Mouse (Mus musculus): Measurements from ENCODE around the gene Hmg20a. TPM values are rescaled to one million over a fixed set of nuclear protein-coding genes. Genes with fewer than 3 reads are reported as not detected.

The Hmg20a gene
- polyA plus RNA-seq, 1 experiment = 0.26 TPM

DNA sequence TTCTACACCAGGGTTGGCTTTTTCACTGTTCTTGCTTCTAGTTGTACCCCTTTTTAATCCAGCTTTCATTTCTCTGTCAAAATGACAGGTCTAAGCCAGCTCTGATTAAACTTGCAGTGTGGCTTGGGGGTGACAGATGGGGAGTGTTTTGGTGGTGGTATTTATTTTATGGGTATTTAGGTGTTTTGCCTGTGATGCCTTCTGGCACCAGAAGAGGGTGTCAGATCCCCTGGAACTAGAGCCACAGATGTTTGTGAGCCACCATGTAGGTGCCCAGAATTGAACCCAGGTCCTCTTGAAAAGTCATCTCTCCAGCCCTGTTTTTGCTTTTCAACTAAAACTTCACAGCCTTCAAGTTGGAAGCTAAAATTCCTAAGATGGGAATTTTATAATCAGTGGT, 4.1 kb upstream of the Hmg20a start:
- Histone ChIP-seq H3K4me3 (replicated peaks) (no peak overlapping the region), H3K36me3 (ENCODE audit: control insufficient read depth) (no peaks in the 10 kb centered on the region), H3K4me1 (ENCODE audit: control insufficient read depth) (peaks cover 32% of the 10 kb centered on the region), H3K9me3 (ENCODE audit: control insufficient read depth, low read length) (no peaks in the 10 kb centered on the region), H3K27me3 (ENCODE audit: control insufficient read depth) (no peaks in the 10 kb centered on the region)
- TF ChIP-seq TAL1 (IDR thresholded peaks at IDR 0.05; ENCODE audit: low read length) (no peak), GATA1 (IDR thresholded peaks at IDR 0.05; ENCODE audit: low read length) (no peak)

- TF ChIP-seq GATA1 (IDR thresholded peaks at IDR 0.05; ENCODE audit: low read length) (no peak), TAL1 (IDR thresholded peaks at IDR 0.05; ENCODE audit: low read length) (no peak)
- Histone ChIP-seq H3K36me3 (ENCODE audit: control insufficient read depth) (no peaks in the 10 kb centered on the region), H3K4me3 (replicated peaks) (no peak overlapping the region)
Measured at GRCm38 (mm10) chr9:56415393-56415792, 3.0 kb upstream of the Hmg20a start.

GRCm38 (mm10) chr9:56415935-56416607, 2.3 kb upstream of the Hmg20a start:
- no peak overlapping the region for H3K4me3 ChIP-seq (replicated peaks)
- H3K9me3 ChIP-seq (ENCODE audit: control insufficient read depth, low read length) = no peaks in the 10 kb centered on the region
- H3K4me1 ChIP-seq (ENCODE audit: control insufficient read depth) = peaks cover 41% of the 10 kb centered on the region
- no peaks in the 10 kb centered on the region for H3K27me3 ChIP-seq (ENCODE audit: control insufficient read depth)
- no peak for TF ChIP-seq TAL1 (IDR thresholded peaks at IDR 0.05; ENCODE audit: low read length)
- TF ChIP-seq GATA1 (IDR thresholded peaks at IDR 0.05; ENCODE audit: low read length) = no peak
- no peaks in the 10 kb centered on the region for H3K36me3 ChIP-seq (ENCODE audit: control insufficient read depth)

More at GRCm38 (mm10) chr9:56415393-56415792, 3.0 kb upstream of the Hmg20a start:
- Histone ChIP-seq H3K9me3 (ENCODE audit: control insufficient read depth, low read length) (no peaks in the 10 kb centered on the region), H3K4me1 (ENCODE audit: control insufficient read depth) (peaks cover 38% of the 10 kb centered on the region), H3K27me3 (ENCODE audit: control insufficient read depth) (no peaks in the 10 kb centered on the region)

DNA sequence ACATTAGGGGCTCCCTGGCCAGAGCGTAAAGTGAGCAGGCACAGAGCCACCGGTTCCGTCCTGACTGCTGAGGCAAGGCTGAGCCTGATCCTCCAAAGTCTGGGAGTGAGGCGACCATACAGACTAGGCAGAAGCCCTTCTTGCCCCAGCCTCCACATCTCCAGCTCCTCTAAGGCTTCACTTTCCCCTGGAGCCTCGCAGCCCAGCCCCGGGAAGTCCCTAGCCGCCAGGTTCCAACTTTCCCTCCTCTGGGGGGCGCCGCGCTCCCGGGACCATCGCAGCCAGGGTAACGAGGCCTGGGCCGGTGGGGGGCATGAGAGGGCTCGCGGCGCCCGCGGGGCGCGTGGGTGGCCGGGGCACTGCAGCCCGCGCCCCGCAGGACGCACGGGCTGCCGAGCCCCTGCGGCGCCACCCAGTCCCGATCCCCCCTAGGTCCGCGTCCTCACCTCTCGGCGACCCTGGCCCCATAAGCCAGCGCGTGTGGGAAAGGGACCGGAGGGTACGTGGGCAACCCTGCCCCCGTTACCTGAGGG, 928 bp upstream of the Hmg20a start:
- H3K27me3 ChIP-seq (ENCODE audit: control insufficient read depth) = no peaks in the 10 kb centered on the region
- no peaks in the 10 kb centered on the region for H3K9me3 ChIP-seq (ENCODE audit: control insufficient read depth, low read length)
- no peaks in the 10 kb centered on the region; the same call in 1 of the 2 replicates for H3K36me3 ChIP-seq (ENCODE audit: control insufficient read depth)
- H3K4me3 ChIP-seq (replicated peaks) = peak overlapping the region; percentile 90
- TF ChIP-seq GATA1 (IDR thresholded peaks at IDR 0.05; ENCODE audit: low read length) = no peak
- TF ChIP-seq TAL1 (IDR thresholded peaks at IDR 0.05; ENCODE audit: low read length) = no peak
- peaks cover 48% of the 10 kb centered on the region for H3K4me1 ChIP-seq (ENCODE audit: control insufficient read depth)

GRCm38 (mm10) chr9:56418738-56419239, 380 bp downstream of the Hmg20a start:
- Histone ChIP-seq H3K36me3 (ENCODE audit: control insufficient read depth) (peaks cover 2% of the 10 kb centered on the region; the same call in 1 of the 2 replicates), H3K9me3 (ENCODE audit: control insufficient read depth, low read length) (no peaks in the 10 kb centered on the region), H3K4me3 (replicated peaks) (peak overlapping the region; percentile 90), H3K27me3 (ENCODE audit: control insufficient read depth) (no peaks in the 10 kb centered on the region), H3K4me1 (ENCODE audit: control insufficient read depth) (peaks cover 48% of the 10 kb centered on the region)
- TF ChIP-seq TAL1 (IDR thresholded peaks at IDR 0.05; ENCODE audit: low read length) (no peak), GATA1 (IDR thresholded peaks at IDR 0.05; ENCODE audit: low read length) (no peak)

GRCm38 (mm10) chr9:56420236-56420635, 1.8 kb downstream of the Hmg20a start:
- peaks cover 2% of the 10 kb centered on the region; the same call in 1 of the 2 replicates for H3K36me3 ChIP-seq (ENCODE audit: control insufficient read depth)
- no peak overlapping the region for H3K4me3 ChIP-seq (replicated peaks)
- peaks cover 54% of the 10 kb centered on the region for H3K4me1 ChIP-seq (ENCODE audit: control insufficient read depth)
- no peak for TF ChIP-seq TAL1 (IDR thresholded peaks at IDR 0.05; ENCODE audit: low read length)
- no peak for TF ChIP-seq GATA1 (IDR thresholded peaks at IDR 0.05; ENCODE audit: low read length)
- H3K9me3 ChIP-seq (ENCODE audit: control insufficient read depth, low read length) = no peaks in the 10 kb centered on the region
- no peaks in the 10 kb centered on the region for H3K27me3 ChIP-seq (ENCODE audit: control insufficient read depth)

DNA sequence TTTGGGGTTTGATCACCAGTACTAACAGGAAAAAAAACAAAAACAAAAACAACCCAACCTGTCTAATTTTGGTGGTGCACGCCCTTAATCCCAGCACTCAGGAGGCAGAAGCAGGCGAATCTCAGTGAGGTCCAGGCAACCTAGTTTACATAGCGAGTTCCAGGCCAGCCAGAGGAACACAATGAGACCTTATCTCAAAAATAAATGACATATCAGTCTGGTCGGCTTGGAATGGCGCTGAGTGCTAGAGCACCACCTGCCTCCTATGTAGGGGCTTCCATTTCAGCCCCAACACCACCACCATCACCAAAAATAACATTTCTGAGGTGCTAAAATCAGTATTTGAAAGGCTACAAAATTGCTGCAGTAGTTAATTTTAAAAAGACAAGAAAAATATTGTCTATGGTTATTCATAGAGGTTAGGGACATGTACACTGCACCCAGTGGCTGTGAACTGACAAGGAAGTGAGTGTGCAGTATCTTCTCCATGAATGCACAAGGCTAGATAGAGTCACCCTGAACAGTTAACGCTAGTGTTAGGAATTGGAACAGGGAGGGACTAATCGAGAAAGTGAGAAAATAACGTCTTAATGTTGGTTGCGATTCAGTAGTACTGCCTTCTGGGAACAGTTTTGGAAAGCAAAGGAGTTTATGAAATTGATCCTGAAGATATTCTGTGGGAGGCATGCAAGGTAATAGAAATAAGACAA, 2.6 kb downstream of the Hmg20a start:
- Histone ChIP-seq H3K9me3 (ENCODE audit: control insufficient read depth, low read length) (no peaks in the 10 kb centered on the region), H3K4me1 (ENCODE audit: control insufficient read depth) (peaks cover 54% of the 10 kb centered on the region), H3K4me3 (replicated peaks) (no peak overlapping the region), H3K27me3 (ENCODE audit: control insufficient read depth) (no peaks in the 10 kb centered on the region), H3K36me3 (ENCODE audit: control insufficient read depth) (peaks cover 2% of the 10 kb centered on the region; the same call in 1 of the 2 replicates)
- TF ChIP-seq GATA1 (IDR thresholded peaks at IDR 0.05; ENCODE audit: low read length) = no peak
- no peak for TF ChIP-seq TAL1 (IDR thresholded peaks at IDR 0.05; ENCODE audit: low read length)

- Histone ChIP-seq H3K4me1 (ENCODE audit: control insufficient read depth) (peaks cover 46% of the 10 kb centered on the region), H3K4me3 (replicated peaks) (no peak overlapping the region), H3K36me3 (ENCODE audit: control insufficient read depth) (peaks cover 2% of the 10 kb centered on the region; the same call in 1 of the 2 replicates), H3K27me3 (ENCODE audit: control insufficient read depth) (no peaks in the 10 kb centered on the region), H3K9me3 (ENCODE audit: control insufficient read depth, low read length) (no peaks in the 10 kb centered on the region)
- no peak for TF ChIP-seq TAL1 (IDR thresholded peaks at IDR 0.05; ENCODE audit: low read length)
- TF ChIP-seq GATA1 (IDR thresholded peaks at IDR 0.05; ENCODE audit: low read length) = no peak
Measured at GRCm38 (mm10) chr9:56421991-56422390, 3.6 kb downstream of the Hmg20a start.

DNA sequence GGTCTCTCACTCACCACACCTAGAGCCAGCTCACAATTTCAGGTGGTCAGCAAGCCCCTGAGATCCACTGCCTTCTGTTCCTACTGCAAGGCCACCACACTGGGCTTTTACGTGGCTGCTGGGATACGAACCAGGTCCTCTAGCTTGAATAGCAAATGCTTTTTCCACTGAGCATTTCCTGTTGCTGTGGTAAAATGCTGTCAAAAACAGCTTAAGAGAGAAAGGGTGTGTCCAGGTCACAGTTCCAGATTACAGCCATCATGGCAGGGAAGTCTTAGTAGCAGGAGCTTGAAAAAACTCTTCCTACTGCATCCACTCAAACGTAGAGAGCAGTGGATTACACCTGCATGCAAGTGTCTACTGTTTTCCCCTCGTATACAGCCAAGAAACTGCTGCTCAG, 6.5 kb downstream of the Hmg20a start:
- TF ChIP-seq GATA1 (IDR thresholded peaks at IDR 0.05; ENCODE audit: low read length) (no peak), TAL1 (IDR thresholded peaks at IDR 0.05; ENCODE audit: low read length) (no peak)

More for the DNA sequence above, 6.5 kb downstream of the Hmg20a start:
- Histone ChIP-seq H3K4me3 (replicated peaks) (no peak overlapping the region), H3K27me3 (ENCODE audit: control insufficient read depth) (no peaks in the 10 kb centered on the region), H3K9me3 (ENCODE audit: control insufficient read depth, low read length) (no peaks in the 10 kb centered on the region), H3K36me3 (ENCODE audit: control insufficient read depth) (peaks cover 2% of the 10 kb centered on the region; the same call in 1 of the 2 replicates), H3K4me1 (ENCODE audit: control insufficient read depth) (peaks cover 24% of the 10 kb centered on the region)
